Mouse (Mus musculus) yolk sac, embryonic 10.5 days (tissue): ENCODE data around the gene Clca4a.
"Not testable (repeated sequence)": the region's sequence is repeated elsewhere in the genome, so short reads cannot be mapped to it uniquely, and the experiment has no call there.

Experiments used
- DNase-seq: peaks from one replicate; pipeline ENCODE4 v3.0.0-alpha.2; 2017; ENCODE audit warnings: low spot score

Clca4a gene

GRCm38 (mm10) chr3:144974945-144975344 lies at the start of gene Clca4a:
Clca4a (minus strand) TSS chr3:144975045.
- DNase-seq, result no peak

- DNase-seq, result no peak
These were observed 43.0 kb upstream of the Clca4a start for GRCm38 (mm10) chr3:145017807-145018206.

- DNase-seq, result no peak
These were observed 29.6 kb upstream of the Clca4a start for GRCm38 (mm10) chr3:145004422-145004821.

GRCm38 (mm10) chr3:145000912-145001311 lies 26.1 kb upstream of the Clca4a start:
- DNase-seq, result no peak

- DNase-seq, result no peak
These were observed 18.2 kb upstream of the Clca4a start for GRCm38 (mm10) chr3:144993055-144993454.

GRCm38 (mm10) chr3:144992618-144993017 lies 17.8 kb upstream of the Clca4a start:
- DNase-seq, result no peak

- no peak for DNase-seq
These were observed 11.0 kb upstream of the Clca4a start for GRCm38 (mm10) chr3:144985890-144986289.

- no peak for DNase-seq
These were observed 5.7 kb upstream of the Clca4a start for GRCm38 (mm10) chr3:144980551-144980950.

GRCm38 (mm10) chr3:144977631-144978030 lies 2.8 kb upstream of the Clca4a start:
- no peak for DNase-seq

GRCm38 (mm10) chr3:144976091-144976490 lies 1.2 kb upstream of the Clca4a start:
- DNase-seq, result no peak

GRCm38 (mm10) chr3:144971553-144972270 lies 3.1 kb downstream of the Clca4a start:
- peak; percentile 5 for DNase-seq

GRCm38 (mm10) chr3:144969755-144970154 lies 5.1 kb downstream of the Clca4a start:
- no peak for DNase-seq

- DNase-seq, result no peak
These were observed 8.8 kb downstream of the Clca4a start for GRCm38 (mm10) chr3:144966074-144966473.

- DNase-seq, result no peak
These were observed 24.0 kb downstream of the Clca4a start for GRCm38 (mm10) chr3:144950829-144951228.

GRCm38 (mm10) chr3:144947376-144947775 lies 27.5 kb downstream of the Clca4a start:
- not testable (repeated sequence) for DNase-seq

GRCm38 (mm10) chr3:144933625-144934024 lies 41.2 kb downstream of the Clca4a start:
- not testable (repeated sequence) for DNase-seq

- peak; percentile 11 for DNase-seq
These were observed 41.8 kb downstream of the Clca4a start for GRCm38 (mm10) chr3:144933011-144933491.

- DNase-seq, result no peak
These were observed 42.5 kb downstream of the Clca4a start, which contains the start of gene Clca4b for GRCm38 (mm10) chr3:144932335-144932734. Clca4b (minus strand) TSS chr3:144932529.

GRCm38 (mm10) chr3:144914014-144914413 lies 60.8 kb downstream of the Clca4a start:
- DNase-seq, result no peak
